Mouse (Mus musculus) bone marrow macrophage, adult 2 months (primary cell): Measurements from ENCODE around the gene Pmf1. TPM values are rescaled to one million over a fixed set of nuclear protein-coding genes. Genes with fewer than 3 reads are reported as not detected.

ENCODE experiments used
- H3K27ac ChIP-seq: 2 replicates; pipeline ENCODE4 v1.5.1; 2012; ENCODE audit warnings: low read depth, low read length; ENCODE audit not compliant: insufficient read depth
- H3K4me1 ChIP-seq: 2 replicates; pipeline ENCODE4 v1.6.1; 2012; ENCODE audit warnings: low read length; ENCODE audit not compliant: control insufficient read depth, insufficient read depth
- H3K4me3 ChIP-seq: 2 replicates; pipeline ENCODE4 v1.5.1; 2012; ENCODE audit warnings: mild to moderate bottlenecking, low read length, moderate library complexity; ENCODE audit not compliant: insufficient read depth
- CTCF ChIP-seq: IDR thresholded peaks from 2 replicates; pipeline ENCODE4 v1.5.1; 2012; ENCODE audit warnings: low read depth, mild to moderate bottlenecking, low read length, moderate library complexity
- POLR2A ChIP-seq: IDR thresholded peaks from 2 replicates; pipeline ENCODE4 v1.6.1; 2012; ENCODE audit warnings: mild to moderate bottlenecking, low read depth, low read length, borderline replicate concordance
- polyA plus RNA-seq: library from polyadenylated mRNA; stranded (reverse); fragments of >200 nt; gene quantifications from 2 replicates; pipeline ENCODE4 v1.2.4, GENCODE M21; 2012; ENCODE audit not compliant: missing spikeins, insufficient read depth, insufficient read length

Gene Pmf1
- polyA plus RNA-seq, 1 experiment: 59.7 TPM

- Histone ChIP-seq H3K4me1 (peaks cover 24% of the 10 kb centered on the region), H3K4me3 (no peak overlapping the region), H3K27ac (no peak overlapping the region)
- TF ChIP-seq CTCF: no peak
- TF ChIP-seq POLR2A: no peak
Observed at GRCm38 (mm10) chr3:88422020-88422720, 12.0 kb upstream of the Pmf1 start.

GRCm38 (mm10) chr3:88420771-88421170 is 10.6 kb upstream of the Pmf1 start:
- Histone ChIP-seq H3K4me1 (peaks cover 20% of the 10 kb centered on the region), H3K27ac (no peak overlapping the region), H3K4me3 (no peak overlapping the region)
- TF ChIP-seq CTCF (no peak), POLR2A (no peak)

DNA sequence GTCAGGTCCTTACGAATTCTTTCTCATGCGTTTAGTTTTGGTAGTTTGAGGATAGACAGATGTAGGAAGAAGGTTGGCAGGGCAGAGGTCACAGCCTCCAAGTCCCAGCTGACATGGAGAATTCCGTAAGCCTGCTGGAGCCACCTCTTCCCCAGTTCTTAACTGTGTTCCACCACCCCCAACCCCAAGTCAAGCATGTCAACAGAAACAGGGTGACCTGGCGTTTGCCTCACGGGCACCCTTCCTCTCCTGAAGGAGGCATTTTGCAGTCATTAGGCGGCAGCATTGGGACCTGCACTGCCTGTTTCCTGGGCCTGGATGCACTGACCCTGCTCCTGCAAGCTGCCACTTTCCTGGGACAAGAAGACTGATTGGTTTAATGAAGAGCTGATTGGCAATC is 7.9 kb upstream of the Pmf1 start:
- no peak overlapping the region for H3K27ac ChIP-seq
- no peak for TF ChIP-seq CTCF
- no peak for TF ChIP-seq POLR2A
- no peak overlapping the region for H3K4me3 ChIP-seq
- H3K4me1 ChIP-seq: peaks cover 20% of the 10 kb centered on the region

DNA sequence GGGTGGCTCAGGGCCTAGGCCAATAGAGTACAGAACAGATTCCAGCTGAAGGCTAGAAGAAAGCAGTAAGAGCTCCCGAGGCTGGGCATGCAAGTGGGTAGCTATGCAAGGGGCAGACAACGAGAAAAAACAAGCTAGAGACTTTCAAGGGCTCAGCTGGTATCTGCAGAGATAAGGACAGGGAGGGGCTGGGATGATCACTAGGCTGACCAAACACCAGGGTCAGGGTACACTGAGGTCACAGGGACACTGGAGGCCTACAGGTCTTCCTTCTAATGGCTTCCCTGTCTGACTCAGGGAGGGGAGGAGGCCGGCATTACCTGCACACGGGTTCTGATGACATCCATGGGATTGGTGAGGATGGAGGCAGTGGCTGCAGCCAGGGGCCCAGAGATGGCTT is 5.5 kb upstream of the Pmf1 start:
- H3K27ac ChIP-seq: no peak overlapping the region
- TF ChIP-seq CTCF (no peak), POLR2A (no peak)
- H3K4me3 ChIP-seq: no peak overlapping the region
- peaks cover 11% of the 10 kb centered on the region for H3K4me1 ChIP-seq

GRCm38 (mm10) chr3:88412636-88413035 is 2.5 kb upstream of the Pmf1 start:
- Histone ChIP-seq H3K27ac (no peak overlapping the region), H3K4me3 (no peak overlapping the region), H3K4me1 (peaks cover 20% of the 10 kb centered on the region)
- TF ChIP-seq CTCF (no peak), POLR2A (no peak)

DNA sequence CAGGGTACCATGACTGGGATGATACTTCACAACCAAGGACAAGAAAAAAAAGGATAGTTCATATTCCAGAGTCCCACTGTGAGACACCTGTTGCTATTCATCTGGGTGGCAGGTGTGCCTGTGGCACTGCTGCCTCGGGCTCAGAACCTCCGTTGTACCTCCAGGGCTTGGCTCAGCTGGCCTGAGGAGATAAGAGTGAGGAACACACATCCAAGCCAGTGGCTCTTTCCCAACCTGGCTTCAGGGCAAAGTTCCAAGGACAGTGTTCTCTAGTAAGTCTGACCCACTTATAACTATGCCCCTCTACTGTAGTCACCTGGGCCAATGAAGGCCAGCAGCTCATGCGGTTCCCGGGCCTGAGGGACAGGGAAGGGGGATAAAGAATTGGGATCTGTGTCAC is 1.6 kb upstream of the Pmf1 start:
- Histone ChIP-seq H3K4me3 (no peak overlapping the region), H3K4me1 (peaks cover 20% of the 10 kb centered on the region), H3K27ac (no peak overlapping the region)
- TF ChIP-seq POLR2A (no peak), CTCF (no peak)

DNA sequence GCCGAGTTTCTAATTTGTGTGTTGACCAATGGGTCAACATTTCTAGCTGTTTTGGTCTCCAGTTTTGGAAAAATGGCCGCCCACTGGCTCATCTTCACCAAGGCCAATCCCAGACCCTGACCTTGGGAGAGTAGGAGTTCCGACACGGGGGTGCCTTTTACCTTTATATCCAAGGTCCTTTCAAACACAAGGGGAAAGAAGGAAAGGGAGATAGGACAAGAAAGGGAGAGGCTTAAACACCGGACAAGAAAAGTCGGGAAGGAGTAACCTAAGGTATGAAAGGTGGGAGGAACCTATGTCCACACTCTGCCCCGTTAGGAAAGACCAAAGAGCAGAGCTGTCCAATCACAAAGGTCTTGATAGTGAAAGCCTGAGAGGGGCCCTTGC is 507 bp upstream of the Pmf1 start:
- Histone ChIP-seq H3K4me1 (peaks cover 20% of the 10 kb centered on the region), H3K4me3 (peak overlapping the region; percentile 79), H3K27ac (peak overlapping the region; percentile 63)
- TF ChIP-seq POLR2A (no peak), CTCF (no peak)

DNA sequence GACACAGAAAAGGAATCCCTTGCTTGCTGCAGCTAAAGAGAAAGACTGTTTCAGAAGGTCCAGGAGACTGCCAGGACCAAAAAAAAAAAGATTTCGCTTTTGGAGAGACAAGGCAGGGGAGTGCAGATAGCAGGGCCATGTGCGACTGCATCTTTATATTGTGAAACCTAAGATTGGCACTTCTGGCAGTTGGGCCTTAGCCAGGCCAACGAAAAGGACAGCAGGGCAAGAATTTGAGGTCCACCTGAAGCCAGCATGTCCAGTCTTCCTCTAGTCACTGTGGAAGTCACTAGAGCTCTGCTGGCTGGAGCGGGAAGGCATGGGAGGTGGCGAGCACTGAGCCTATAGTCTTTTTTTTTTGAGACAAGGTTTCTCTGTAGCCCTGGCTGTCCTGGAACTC is 1.2 kb downstream of the Pmf1 start:
- H3K4me3 ChIP-seq: peak overlapping the region; percentile 79
- TF ChIP-seq POLR2A (no peak), CTCF (no peak)
- peaks cover 20% of the 10 kb centered on the region for H3K4me1 ChIP-seq
- peak overlapping the region; percentile 91 for H3K27ac ChIP-seq

GRCm38 (mm10) chr3:88407529-88407928 is 2.6 kb downstream of the Pmf1 start:
- TF ChIP-seq CTCF (no peak), POLR2A (no peak)
- Histone ChIP-seq H3K4me3 (no peak overlapping the region), H3K27ac (no peak overlapping the region), H3K4me1 (peaks cover 25% of the 10 kb centered on the region)

DNA sequence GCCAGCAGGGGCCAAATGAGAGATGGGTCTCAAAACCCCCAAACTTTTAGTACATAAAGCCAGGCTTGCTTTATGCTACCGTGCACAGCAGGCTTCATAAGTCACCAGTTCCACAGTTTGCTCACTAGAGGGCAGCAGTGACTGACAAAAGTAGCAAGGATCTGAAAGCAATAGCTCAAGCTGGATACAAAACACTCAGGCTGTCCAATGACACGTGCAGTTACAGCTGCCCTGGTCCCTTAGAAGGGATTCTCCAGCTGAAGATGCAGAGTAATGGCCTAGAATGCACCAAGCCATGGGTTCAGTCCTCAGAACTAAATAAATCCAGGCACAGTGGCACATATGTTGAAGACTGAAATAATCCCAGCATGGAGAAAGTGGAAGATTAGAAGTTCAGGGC is 3.0 kb downstream of the Pmf1 start:
- H3K27ac ChIP-seq: no peak overlapping the region
- no peak overlapping the region for H3K4me3 ChIP-seq
- H3K4me1 ChIP-seq: peaks cover 29% of the 10 kb centered on the region
- TF ChIP-seq POLR2A (no peak), CTCF (peak; percentile 48; the same call in 1 of the 2 replicates)
